Mouse (Mus musculus) kidney, embryonic 15.5 days (tissue): ENCODE measurements around the gene Pnpla3. TPM values are rescaled to one million over a fixed set of nuclear protein-coding genes. Genes with fewer than 3 reads are reported as not detected.

Source experiments
- microRNA-seq: library from miRNA; unstranded; fragments of <30 nt; microRNA quantifications from one replicate; pipeline ENCODE4, GENCODE M21; 2016
- polyA plus RNA-seq: library from polyadenylated mRNA; unstranded; fragments of >200 nt; fragmentation: Nextera tagmentation; extraction: Ambion mirVana; gene quantifications from 2 replicates; pipeline ENCODE4 v1.2.1, GENCODE M21; 2015

The Pnpla3 gene
- polyA plus RNA-seq, 1 experiment from 2014 or later, result 1.1 TPM

Small RNAs within 50 kb of the gene (microRNA-seq; reads per million reads assigned to microRNA genes)
- not detected for gene Mir6392

Other genes with a start within 250 kb of the Pnpla3 start
- gene Efcab6, start 102.5 kb upstream of the Pnpla3 start, polyA plus RNA-seq, result 0.16 and 0.27 TPM in 2 replicates
- 1.1 and 2.4 TPM in 2 replicates for gene Sult4a1, start 62.1 kb upstream of the Pnpla3 start, polyA plus RNA-seq
- gene Pnpla5, start 44.7 kb upstream of the Pnpla3 start, polyA plus RNA-seq, result not detected in 2 replicates
- gene Samm50, start 24.4 kb downstream of the Pnpla3 start, polyA plus RNA-seq, result 127 and 132 TPM in 2 replicates
- 3.8 and 4.7 TPM in 2 replicates for gene Parvb, start 64.2 kb downstream of the Pnpla3 start, polyA plus RNA-seq
- 1.4 and 2.2 TPM in 2 replicates for gene Parvg, start 156.2 kb downstream of the Pnpla3 start, polyA plus RNA-seq